ENCODE assay signal across 24 mouse cellular contexts in the genomic region with DNA sequence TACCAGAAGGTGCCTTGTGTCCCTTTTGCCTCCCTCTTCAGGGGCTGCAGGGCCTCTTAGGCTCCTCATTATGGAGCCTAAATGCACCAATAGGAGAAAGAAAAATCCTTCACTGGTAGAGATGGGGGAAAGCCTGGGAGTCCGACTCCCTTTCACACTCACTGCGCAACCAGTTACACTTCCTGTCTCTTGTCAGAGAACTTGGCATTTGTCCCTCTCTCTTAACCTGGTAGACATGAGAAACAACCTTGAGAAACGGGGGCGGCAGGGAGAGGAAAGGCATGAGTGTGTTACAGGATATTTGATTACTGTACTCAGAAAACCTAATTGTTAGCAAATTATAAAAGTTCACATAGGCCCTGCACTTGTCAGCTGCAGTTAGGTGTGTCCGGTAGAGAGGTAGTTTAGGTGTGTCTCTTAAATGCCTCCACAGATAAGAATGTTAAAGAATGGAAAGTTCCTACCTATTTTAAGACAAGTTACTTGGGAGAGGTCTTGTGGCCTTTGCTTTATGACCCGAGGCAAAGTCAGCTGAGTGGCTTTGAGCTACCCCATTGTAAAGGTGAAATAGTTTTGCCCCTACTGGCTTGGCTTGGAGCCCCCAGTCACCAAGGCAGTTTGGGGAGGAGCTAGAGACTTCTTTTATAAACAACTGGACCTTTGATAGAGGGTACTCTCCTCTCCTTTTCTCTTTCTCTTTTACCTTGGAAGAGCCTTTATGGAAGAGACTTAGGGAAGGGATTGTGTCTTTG.
"Had no signal": no experiment of that assay in that cellular context is flagged by ENCODE, and none has a peak within 500 bp of the region (broad histone marks: within the 10 kb centered on the region; RNA-seq: fewer than 3 reads in every experiment).

No protein-coding gene starts in this region.

- H3K36me3 ChIP-seq: kidney, embryonic 15.5 days; limb, embryonic 12.5 days; limb, embryonic 15.5 days; midbrain, embryonic 12.5 days; midbrain, embryonic 15.5 days; neural tube, embryonic 12.5 days; neural tube, embryonic 15.5 days had no signal

- H3K4me2 ChIP-seq: kidney, embryonic 15.5 days; limb, embryonic 12.5 days; limb, embryonic 15.5 days; liver, embryonic 11.5 days; lung, embryonic 14.5 days; midbrain, embryonic 12.5 days; midbrain, embryonic 15.5 days; neural tube, embryonic 12.5 days; neural tube, embryonic 15.5 days had no signal

- H3K4me1 ChIP-seq: kidney, embryonic 15.5 days; limb, embryonic 12.5 days; limb, embryonic 15.5 days had no signal

- H3K27ac ChIP-seq: kidney, embryonic 15.5 days; limb, embryonic 12.5 days; limb, embryonic 15.5 days; liver, embryonic 14.5 days; midbrain, embryonic 12.5 days; midbrain, embryonic 15.5 days; neural tube, embryonic 12.5 days; neural tube, embryonic 15.5 days; stomach, postnatal 0 days had no signal

- H3K27me3 ChIP-seq: midbrain, embryonic 15.5 days; neural tube, embryonic 12.5 days had no signal

- ATAC-seq: liver, postnatal 0 days; midbrain, embryonic 15.5 days had no signal

- H3K9me3 ChIP-seq: kidney, embryonic 15.5 days; limb, embryonic 12.5 days; limb, embryonic 15.5 days; midbrain, embryonic 12.5 days; midbrain, embryonic 15.5 days; neural tube, embryonic 12.5 days; neural tube, embryonic 15.5 days had no signal

- H3K9ac ChIP-seq: kidney, embryonic 15.5 days; limb, embryonic 12.5 days; limb, embryonic 15.5 days; liver, embryonic 14.5 days; liver, postnatal 0 days; lung, embryonic 14.5 days; midbrain, embryonic 12.5 days; midbrain, embryonic 15.5 days; neural tube, embryonic 12.5 days; neural tube, embryonic 15.5 days had no signal

- H3K4me3 ChIP-seq: kidney, embryonic 15.5 days; limb, embryonic 12.5 days; limb, embryonic 15.5 days; midbrain, embryonic 12.5 days; midbrain, embryonic 15.5 days; neural tube, embryonic 12.5 days; neural tube, embryonic 15.5 days had no signal

- DNase-seq: kidney, adult 8-10 months; kidney, postnatal 10 days; kidney, postnatal 4 days; left cerebral cortex, postnatal 4 days; liver, postnatal 0 days; lung, embryonic 14.5 days; lung, postnatal 10 days; lung, postnatal 4 days; right cerebral cortex, adult 18-20 months; right cerebral cortex, postnatal 14 days; right cerebral cortex, postnatal 4 days; thymus, adult 2 months; thymus, postnatal 14 days; thymus, postnatal 4 days had no signal
